Mouse (Mus musculus): Measurements from ENCODE around the gene Tkt. TPM values are rescaled to one million over a fixed set of nuclear protein-coding genes. Genes with fewer than 3 reads are reported as not detected.
A peak's percentile ranks its signal among the peaks of the same experiment; 100 is the strongest.

Tkt gene
- total RNA-seq, 1 experiment from 2014 or later, result 152 TPM

GRCm38 (mm10) chr14:30577303-30578062 lies 29.3 kb downstream of the Tkt start:
- peak; percentile 39; the same call in 1 of the 2 replicates for ATAC-seq (ENCODE audit: extremely low read depth, insufficient number of reproducible peaks, low FRiP score, poor library complexity, severe bottlenecking)

GRCm38 (mm10) chr14:30579180-30579579 lies 31.0 kb downstream of the Tkt start:
- ATAC-seq (ENCODE audit: extremely low read depth, insufficient number of reproducible peaks, low FRiP score, poor library complexity, severe bottlenecking), result peak; percentile 50

DNA sequence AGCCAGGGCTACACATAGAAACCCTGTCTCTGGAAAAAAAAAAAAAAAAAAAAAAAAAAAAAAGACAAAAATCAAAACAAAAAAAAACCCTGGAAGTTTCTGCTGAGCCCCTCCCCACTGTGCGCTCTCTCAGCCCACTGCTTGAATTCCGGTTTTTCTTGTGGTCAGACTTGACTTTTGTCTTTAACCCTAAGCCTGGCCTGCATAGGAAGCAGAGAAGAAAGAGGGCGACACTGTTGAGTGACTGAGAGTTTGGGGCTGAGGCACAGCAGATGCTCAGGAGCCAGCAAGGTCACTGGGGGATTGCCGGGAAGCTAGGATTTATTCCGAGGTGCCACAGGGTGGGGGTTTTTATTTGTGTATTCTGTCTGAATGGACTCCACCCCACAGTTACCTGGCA lies 31.7 kb downstream of the Tkt start:
- no peak for ATAC-seq (ENCODE audit: extremely low read depth, insufficient number of reproducible peaks, low FRiP score, poor library complexity, severe bottlenecking)

DNA sequence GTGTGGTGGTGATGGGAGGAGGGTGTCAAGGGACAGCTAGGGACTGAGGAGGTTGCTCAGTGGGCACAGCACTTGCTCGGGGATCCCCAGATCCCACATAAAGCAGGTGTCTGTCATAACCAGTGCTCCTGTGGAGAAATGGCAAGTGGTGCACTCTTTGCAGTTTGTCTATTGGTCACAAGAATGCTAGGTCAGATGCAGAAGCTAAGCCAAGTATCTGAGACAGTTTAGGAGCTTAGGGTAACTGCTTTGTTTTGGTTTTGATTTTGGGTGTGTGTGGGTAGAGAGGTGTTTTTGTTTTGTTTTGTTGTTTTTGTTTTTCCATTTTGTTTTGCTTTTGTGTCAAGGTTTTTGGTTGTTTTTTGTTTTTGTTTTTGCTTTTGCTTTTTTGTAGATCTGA lies 33.1 kb downstream of the Tkt start:
- no peak for ATAC-seq (ENCODE audit: extremely low read depth, insufficient number of reproducible peaks, low FRiP score, poor library complexity, severe bottlenecking)

DNA sequence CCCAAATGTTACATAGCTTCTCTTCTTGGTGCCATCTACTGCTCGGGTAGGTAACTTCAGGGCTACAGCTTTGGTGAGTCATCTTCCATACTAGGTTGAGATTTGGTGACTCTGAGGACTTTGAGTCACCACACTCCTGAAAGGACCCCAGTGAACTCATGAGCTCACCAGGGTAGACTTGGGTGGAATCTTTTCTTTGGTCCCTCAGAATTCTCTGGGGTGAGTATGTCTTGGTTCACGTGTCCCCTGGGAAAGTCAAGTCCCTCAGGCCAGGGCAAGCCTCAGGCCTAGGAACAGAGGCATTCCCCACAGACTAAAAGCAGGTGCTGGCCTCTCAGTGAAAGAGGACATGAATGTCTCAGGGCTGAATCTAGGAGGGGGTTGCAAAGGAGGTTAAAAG lies 35.9 kb downstream of the Tkt start:
- no peak for ATAC-seq (ENCODE audit: extremely low read depth, insufficient number of reproducible peaks, low FRiP score, poor library complexity, severe bottlenecking)

- ATAC-seq (ENCODE audit: extremely low read depth, insufficient number of reproducible peaks, low FRiP score, poor library complexity, severe bottlenecking), result no peak
These were observed 36.5 kb downstream of the Tkt start for GRCm38 (mm10) chr14:30584497-30585251.

GRCm38 (mm10) chr14:30585323-30585722 lies 37.2 kb downstream of the Tkt start:
- ATAC-seq (ENCODE audit: extremely low read depth, insufficient number of reproducible peaks, low FRiP score, poor library complexity, severe bottlenecking), result no peak

- ATAC-seq (ENCODE audit: extremely low read depth, insufficient number of reproducible peaks, low FRiP score, poor library complexity, severe bottlenecking), result no peak
These were observed 38.8 kb downstream of the Tkt start for GRCm38 (mm10) chr14:30586780-30587461.

GRCm38 (mm10) chr14:30590041-30590645 lies 42.0 kb downstream of the Tkt start:
- no peak for ATAC-seq (ENCODE audit: extremely low read depth, insufficient number of reproducible peaks, low FRiP score, poor library complexity, severe bottlenecking)

DNA sequence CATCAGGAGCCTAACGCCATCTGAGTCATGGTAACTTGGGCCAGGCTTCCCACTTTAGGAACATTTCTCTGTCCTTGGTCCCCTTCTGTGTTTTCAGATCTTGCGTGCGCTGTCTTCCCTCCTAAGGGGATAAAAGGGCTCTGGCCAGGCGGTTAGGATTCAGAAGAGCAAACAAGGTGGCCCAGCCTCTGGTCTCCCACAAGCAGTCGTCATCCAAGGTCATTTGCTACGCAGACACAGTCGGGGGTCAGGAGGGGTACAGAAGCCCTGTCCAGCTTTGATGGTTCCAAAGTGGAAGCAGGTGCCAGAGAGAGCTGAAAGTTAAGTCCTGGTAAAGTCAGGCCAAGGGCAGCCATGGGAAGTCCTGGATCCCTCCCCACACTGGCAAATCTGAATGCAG lies 42.8 kb downstream of the Tkt start:
- no peak for ATAC-seq (ENCODE audit: extremely low read depth, insufficient number of reproducible peaks, low FRiP score, poor library complexity, severe bottlenecking)

DNA sequence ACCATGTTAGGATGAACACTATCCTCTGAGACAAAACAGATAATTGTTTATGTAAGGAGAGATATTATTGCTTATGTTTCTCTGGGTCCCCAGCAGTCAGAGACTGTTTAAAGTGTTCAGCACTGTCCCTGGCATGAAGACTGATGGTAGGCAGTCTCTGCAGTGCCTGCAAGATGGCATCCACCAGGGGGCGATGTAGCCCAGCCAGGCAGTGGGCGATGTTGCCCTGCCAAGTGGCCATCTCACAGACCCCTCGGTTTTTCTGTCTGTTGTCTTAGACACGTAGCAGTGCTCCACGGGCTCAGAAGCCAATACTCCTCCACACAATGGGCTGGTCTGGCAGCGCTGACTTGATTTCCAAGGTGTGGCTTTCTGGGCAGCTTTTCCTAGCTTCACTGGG lies 43.3 kb downstream of the Tkt start:
- peak; percentile 54; the same call in 1 of the 2 replicates for ATAC-seq (ENCODE audit: extremely low read depth, insufficient number of reproducible peaks, low FRiP score, poor library complexity, severe bottlenecking)

GRCm38 (mm10) chr14:30593279-30594091 lies 45.3 kb downstream of the Tkt start:
- ATAC-seq (ENCODE audit: extremely low read depth, insufficient number of reproducible peaks, low FRiP score, poor library complexity, severe bottlenecking), result peak; percentile 81

DNA sequence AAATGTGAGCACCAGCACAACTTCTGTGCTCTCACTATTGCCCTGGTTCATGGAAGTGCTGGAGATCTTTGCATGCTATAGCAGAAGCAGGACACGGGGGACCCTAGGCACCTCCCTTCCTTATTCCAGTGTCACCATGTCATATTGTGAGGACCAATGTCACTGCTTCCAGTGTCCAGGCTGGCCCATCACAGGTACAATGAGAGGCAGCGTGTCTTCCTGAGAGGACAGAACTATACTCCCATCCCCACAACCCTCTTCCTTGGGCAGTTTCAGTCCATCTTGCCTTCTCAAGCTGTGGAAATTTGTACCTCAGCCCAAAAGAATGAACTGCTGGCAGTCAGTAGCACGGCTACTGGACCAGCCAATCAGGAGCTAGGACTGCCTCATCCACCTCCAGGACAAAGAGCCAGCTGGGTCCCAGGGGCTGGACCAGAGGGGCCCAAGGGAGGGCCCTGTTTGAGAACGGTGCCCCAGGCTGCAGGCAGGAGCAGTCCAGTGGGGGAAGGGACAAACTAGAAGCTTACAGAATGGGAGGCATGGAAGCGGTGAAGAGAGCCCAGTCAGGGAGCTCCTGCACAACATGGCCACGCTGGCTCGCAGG lies 46.0 kb downstream of the Tkt start:
- no peak for ATAC-seq (ENCODE audit: extremely low read depth, insufficient number of reproducible peaks, low FRiP score, poor library complexity, severe bottlenecking)

DNA sequence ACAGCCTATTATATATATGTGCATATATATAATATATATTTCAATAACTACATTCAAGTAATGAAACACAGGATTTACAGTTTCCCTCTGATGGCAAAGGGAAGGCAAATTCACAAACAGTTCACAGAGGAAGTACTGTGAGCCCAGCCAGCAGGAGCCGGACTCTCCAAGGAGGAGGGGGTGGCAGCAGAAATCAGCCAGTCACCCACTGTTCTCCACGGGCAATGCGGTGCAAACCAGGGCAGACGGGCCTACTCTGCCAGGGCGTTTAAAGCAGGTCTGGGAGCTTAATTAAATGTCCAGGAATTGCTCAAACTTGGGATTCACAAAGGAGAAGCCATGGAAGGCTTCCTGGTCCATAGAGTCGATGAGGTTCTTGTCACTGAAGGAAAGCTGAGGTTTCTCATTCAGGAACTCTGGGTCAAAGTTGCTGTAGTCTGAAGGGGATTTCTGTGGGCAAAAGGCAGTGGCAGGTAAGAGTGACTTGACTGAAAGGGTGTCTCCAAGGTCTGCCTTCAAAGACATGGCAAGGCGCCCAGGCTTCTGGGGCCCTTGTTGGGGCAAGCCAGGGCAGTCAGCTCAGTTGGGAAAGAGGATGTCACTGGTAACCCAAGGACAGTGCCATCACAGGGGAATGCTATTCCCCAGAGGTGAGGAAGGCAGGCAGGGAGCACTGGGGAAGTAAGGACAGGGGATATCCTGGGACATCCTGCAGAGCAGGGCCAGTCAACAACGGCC lies 47.6 kb downstream of the Tkt start:
- ATAC-seq (ENCODE audit: extremely low read depth, insufficient number of reproducible peaks, low FRiP score, poor library complexity, severe bottlenecking), result no peak

DNA sequence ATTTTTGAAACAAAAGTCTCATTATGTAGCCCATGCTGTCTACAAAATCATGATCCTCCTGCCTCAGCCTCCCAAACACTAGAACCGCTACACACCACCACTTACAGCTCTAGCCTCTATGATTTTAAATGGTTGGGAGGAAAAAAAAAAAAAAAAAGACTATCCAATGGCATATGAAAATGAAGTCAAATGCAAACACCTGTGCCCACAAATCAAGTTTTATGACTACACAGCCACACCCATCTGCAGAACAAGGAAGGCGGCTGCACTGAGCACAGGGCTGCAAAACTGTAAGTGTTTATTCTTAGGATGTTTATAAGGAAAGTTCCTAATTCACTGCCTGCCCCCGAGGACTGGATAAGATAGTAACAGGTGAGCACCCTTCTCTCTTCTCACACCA lies 48.2 kb downstream of the Tkt start:
- ATAC-seq (ENCODE audit: extremely low read depth, insufficient number of reproducible peaks, low FRiP score, poor library complexity, severe bottlenecking), result no peak

DNA sequence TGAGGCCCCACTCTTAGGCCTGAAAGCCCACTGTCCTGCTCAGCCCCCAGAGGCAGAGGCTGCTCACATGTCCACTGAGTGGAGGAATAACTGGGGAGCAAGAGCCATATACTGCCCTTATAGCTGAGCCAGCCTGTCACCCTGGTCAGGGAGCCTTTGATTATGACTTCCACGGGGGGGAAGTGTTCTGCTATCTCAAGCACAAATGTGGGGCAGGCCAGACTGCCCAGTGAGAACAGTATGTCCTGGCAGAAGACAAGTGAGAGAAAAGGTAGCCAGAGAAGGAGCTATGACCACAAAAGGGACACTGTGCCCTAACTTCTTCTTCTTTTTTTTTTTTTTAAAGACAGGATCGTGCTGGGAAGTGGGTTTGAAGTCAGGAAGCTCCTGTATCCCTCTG lies 49.0 kb downstream of the Tkt start:
- ATAC-seq (ENCODE audit: extremely low read depth, insufficient number of reproducible peaks, low FRiP score, poor library complexity, severe bottlenecking), result no peak

DNA sequence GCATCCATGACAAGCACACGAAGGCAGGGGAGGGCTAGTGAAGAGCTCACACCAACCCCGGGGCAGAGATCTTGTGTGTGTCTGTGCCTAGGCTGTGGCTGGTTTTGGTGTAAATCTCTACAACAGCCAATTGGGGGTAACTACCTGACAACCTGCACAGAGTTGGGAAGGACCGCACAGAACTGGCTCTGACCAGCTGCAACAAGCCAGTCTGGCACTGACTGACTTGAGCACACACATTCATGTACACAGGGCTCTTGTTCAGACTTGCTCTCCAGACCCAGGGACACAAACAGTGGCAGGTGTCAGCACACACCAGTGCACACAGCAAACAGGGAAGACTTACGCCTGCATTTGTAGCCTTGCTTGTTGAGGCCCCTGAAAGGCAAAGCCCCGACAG lies 58.7 kb downstream of the Tkt start:
- ATAC-seq (ENCODE audit: extremely low read depth, insufficient number of reproducible peaks, low FRiP score, poor library complexity, severe bottlenecking), result no peak

GRCm38 (mm10) chr14:30607696-30608095 lies 59.5 kb downstream of the Tkt start:
- peak; percentile 84 for ATAC-seq (ENCODE audit: extremely low read depth, insufficient number of reproducible peaks, low FRiP score, poor library complexity, severe bottlenecking)

Measured in neutrophil, adult 5-6 weeks (primary cell).